Mouse (Mus musculus): ENCODE data around the gene Caskin1. TPM values are rescaled to one million over a fixed set of nuclear protein-coding genes. Genes with fewer than 3 reads are reported as not detected.

Caskin1 gene
- polyA plus RNA-seq, 1 experiment from 2014 or later: 2.3 TPM

GRCm38 (mm10) chr17:24474557-24474956, 13.8 kb upstream of the Caskin1 start:
- Histone ChIP-seq H3K36me3 (peaks cover 51% of the 10 kb centered on the region), H3K4me1 (peaks cover 61% of the 10 kb centered on the region), H3K4me3 (replicated peaks) (no peak overlapping the region), H3K9ac (no peak overlapping the region; the same call in 1 of the 2 replicates), H3K4me2 (no peak overlapping the region), H3K27ac (no peak overlapping the region), H3K9me3 (replicated peaks) (no peaks in the 10 kb centered on the region), H3K27me3 (no peaks in the 10 kb centered on the region)
- 78% methylated on average over 5 of the region's 5 CpGs for whole genome bisulfite sequencing
- ATAC-seq (replicated peaks; ENCODE audit: low FRiP score): no peak

GRCm38 (mm10) chr17:24475586-24475985, 12.8 kb upstream of the Caskin1 start:
- Histone ChIP-seq H3K9ac (no peak overlapping the region), H3K27me3 (no peaks in the 10 kb centered on the region), H3K27ac (no peak overlapping the region), H3K4me3 (replicated peaks) (no peak overlapping the region), H3K4me2 (no peak overlapping the region), H3K36me3 (peaks cover 51% of the 10 kb centered on the region), H3K9me3 (replicated peaks) (no peaks in the 10 kb centered on the region), H3K4me1 (peaks cover 67% of the 10 kb centered on the region)
- 91% methylated on average over 6 of the region's 6 CpGs for WGBS
- no peak for ATAC-seq (replicated peaks; ENCODE audit: low FRiP score)

DNA sequence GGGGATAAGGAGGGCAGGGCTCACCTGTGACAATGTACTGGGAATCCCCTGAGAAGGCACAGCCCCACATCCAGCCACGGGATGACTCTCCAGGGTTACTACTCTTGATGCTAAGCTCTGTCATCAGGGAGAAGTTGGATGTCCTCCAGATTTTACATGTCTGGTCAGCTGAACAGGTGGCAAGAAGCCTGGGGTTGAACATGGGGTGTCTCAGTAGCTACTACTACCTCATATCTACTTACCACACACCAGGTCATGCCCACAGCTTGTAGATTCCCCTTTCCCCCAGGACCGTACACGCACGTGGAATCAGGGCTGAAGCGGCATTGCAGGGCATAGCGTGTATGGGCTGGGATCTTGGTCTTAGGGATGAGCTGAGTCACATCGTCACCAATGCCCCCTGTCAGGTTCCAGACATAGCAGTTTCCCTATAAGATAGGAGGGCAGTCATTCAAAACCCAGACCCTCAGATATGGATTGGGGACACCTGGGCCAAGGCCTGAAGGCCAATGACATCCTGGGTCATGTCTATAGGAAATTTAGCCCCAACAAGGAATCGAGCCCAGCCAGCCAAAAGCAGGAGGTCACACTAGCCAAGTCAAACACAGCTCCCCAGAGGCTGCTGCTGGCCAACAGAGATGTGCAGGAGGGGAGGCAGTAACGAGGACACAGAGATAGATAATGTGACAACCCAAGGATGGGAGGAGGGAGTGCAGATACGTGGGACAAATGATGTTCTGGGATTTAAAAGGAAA, 12.2 kb upstream of the Caskin1 start:
- ATAC-seq (replicated peaks; ENCODE audit: low FRiP score): no peak

DNA sequence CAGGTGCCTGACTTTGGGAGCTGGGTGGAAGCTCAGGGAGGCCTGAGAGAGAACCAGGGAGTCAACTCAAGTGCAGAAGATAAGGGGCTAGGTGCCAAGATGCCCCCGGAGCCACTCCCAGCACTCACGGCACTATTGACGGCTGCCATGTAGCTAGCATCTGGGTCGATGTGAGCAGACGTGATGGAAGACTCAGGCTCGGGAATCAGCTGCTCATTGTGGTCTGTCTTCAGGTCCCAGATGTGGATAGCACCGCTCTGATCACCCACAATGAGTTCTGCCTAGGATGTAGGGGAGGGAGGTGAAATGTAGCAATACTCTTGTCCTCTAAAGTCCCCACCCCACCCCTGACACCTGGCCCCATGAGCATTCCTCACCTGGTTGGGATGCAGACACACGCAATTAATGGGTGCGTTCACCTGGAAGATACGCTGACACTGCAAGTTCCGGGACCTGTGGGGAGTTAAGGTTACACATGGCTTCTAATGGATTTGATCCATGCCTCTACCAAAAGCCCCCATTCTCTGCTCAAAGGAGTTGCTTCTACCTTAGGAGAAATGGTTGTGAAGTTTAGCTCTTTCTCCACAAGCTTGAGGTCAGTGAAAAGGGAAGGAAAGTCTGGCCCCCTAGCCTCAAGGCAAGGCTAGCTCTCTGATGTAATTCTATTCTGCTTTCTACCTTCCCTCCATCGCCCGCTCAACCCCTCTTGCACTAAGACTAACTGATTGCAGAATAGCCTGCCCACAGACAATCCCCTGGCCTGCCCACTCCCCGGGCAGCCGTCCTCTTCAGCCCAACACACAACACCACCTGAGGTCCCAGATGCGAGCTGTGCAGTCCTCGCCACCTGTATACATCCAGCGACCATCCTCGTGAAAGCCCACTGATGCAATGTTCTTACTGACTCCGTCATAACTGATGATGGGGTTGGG, 11.1 kb upstream of the Caskin1 start:
- H3K9me3 ChIP-seq (replicated peaks): no peaks in the 10 kb centered on the region
- no peaks in the 10 kb centered on the region for H3K27me3 ChIP-seq
- H3K36me3 ChIP-seq: peaks cover 51% of the 10 kb centered on the region
- peak overlapping the region; percentile 74 for H3K4me3 ChIP-seq (replicated peaks)
- ATAC-seq (replicated peaks; ENCODE audit: low FRiP score): no peak
- H3K4me1 ChIP-seq: peaks cover 50% of the 10 kb centered on the region
- H3K4me2 ChIP-seq: peak overlapping the region; percentile 67
- 0 out of 2 replicates have a peak overlapping the region, but pooled peaks have one; percentile 7 for H3K9ac ChIP-seq
- WGBS: 90% methylated on average over 20 of the region's 20 CpGs
- no peak overlapping the region for H3K27ac ChIP-seq

More for the DNA sequence above, 12.2 kb upstream of the Caskin1 start:
- Histone ChIP-seq H3K4me1 (peaks cover 61% of the 10 kb centered on the region), H3K4me2 (no peak overlapping the region), H3K27me3 (no peaks in the 10 kb centered on the region), H3K4me3 (replicated peaks) (no peak overlapping the region), H3K27ac (no peak overlapping the region), H3K9ac (no peak overlapping the region), H3K36me3 (peaks cover 51% of the 10 kb centered on the region), H3K9me3 (replicated peaks) (no peaks in the 10 kb centered on the region)
- WGBS: 90% methylated on average over 10 of the region's 10 CpGs

DNA sequence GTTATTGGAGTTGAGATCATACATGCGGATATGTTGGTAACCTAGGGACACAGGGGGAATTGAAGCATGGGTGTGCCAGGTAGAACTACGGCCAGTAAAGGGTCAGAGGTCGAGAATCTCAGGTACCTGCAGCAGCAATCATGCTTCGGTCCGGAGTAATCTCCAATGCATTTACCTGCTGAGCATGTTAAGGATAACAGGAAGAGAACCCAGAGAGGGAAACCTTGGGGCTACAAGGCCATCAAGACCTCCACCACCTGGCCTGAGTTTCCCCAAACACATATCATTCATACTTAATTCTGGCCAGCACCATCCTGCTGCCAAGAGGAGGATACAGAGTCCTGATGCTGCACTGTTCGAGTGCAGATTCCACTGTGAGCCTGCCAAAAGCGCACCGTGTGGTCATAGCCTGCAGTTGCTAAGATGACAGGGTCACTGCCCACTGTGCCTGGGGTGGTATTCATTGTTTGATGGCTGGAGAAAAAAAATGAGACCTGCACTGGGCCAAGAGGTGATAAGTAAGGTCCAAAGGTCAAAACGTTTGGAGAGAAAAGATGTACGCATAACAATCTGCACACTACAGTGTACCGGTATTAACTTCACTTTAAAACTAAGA, 10.3 kb upstream of the Caskin1 start:
- peak overlapping the region; percentile 67 for H3K4me2 ChIP-seq
- 51% methylated on average over 11 of the region's 11 CpGs for WGBS
- peaks cover 42% of the 10 kb centered on the region for H3K4me1 ChIP-seq
- H3K36me3 ChIP-seq: peaks cover 48% of the 10 kb centered on the region
- H3K27ac ChIP-seq: no peak overlapping the region; the same call in 1 of the 2 replicates
- peak overlapping the region; percentile 74 for H3K4me3 ChIP-seq (replicated peaks)
- no peaks in the 10 kb centered on the region for H3K27me3 ChIP-seq
- peak; percentile 4; the same call in 1 of the 2 replicates for ATAC-seq (replicated peaks; ENCODE audit: low FRiP score)
- H3K9me3 ChIP-seq (replicated peaks): no peaks in the 10 kb centered on the region
- H3K9ac ChIP-seq: peak overlapping the region; percentile 77

DNA sequence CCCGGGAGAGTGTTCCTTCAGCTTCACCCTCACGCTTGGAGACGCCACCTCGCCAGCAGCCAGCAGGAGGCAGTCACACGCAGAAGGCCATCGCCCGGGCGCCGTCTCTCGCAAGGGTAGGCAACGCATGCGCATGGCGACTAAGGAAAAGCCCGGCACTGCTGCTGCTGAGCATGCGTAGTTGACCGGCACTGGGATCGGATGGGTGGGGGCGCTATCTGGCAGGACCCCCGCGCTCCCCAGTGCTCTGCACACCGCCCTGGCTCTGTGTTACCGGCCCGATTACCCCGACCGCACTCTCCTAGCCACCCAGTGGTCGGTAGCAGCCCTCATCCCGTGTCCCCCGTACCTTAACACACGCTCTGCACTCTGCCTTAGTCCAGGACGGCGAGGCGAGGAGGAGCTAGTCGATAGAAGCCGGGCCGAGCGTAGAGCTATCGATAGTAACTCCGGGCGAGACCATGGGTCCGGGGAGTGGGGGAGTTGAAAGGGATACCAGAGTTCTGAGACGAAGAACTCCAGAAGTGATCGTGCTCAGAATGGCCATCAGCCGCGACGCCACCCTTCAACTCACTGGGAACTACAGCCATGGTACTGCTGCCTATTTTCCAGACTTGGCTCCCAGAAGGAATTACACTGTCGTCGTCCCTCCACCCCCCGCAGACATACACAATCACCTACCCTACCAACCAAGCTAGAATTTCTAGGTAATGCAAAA, 9.6 kb upstream of the Caskin1 start, which contains the start of gene Mlst8:
TSS of gene Mlst8 (minus strand) at position 416 of the 718 bp plus-strand sequence.
- WGBS: under 1% methylated on average over 48 of the region's 48 CpGs
- Histone ChIP-seq H3K4me3 (replicated peaks) (peak within 1 kb of the TSS; percentile 74), H3K4me1 (peaks cover 35% of the 10 kb centered on the region), H3K27ac (peak within 1 kb of the TSS; percentile 97), H3K27me3 (no peaks in the 10 kb centered on the region), H3K36me3 (peaks cover 41% of the 10 kb centered on the region), H3K9me3 (replicated peaks) (no peaks in the 10 kb centered on the region), H3K9ac (peak within 1 kb of the TSS; percentile 77), H3K4me2 (peak within 1 kb of the TSS; percentile 67)
- peak; percentile 95 for ATAC-seq (replicated peaks; ENCODE audit: low FRiP score)

- 23% methylated on average over 1 of the region's 1 CpGs for WGBS
- H3K9ac ChIP-seq: no peak overlapping the region
- peaks cover 29% of the 10 kb centered on the region for H3K4me1 ChIP-seq
- peaks cover 35% of the 10 kb centered on the region for H3K36me3 ChIP-seq
- peak overlapping the region; percentile 74 for H3K4me3 ChIP-seq (replicated peaks)
- peak overlapping the region; percentile 67 for H3K4me2 ChIP-seq
- H3K9me3 ChIP-seq (replicated peaks): no peaks in the 10 kb centered on the region
- 0 out of 2 replicates have a peak overlapping the region, but pooled peaks have one; percentile 58 for H3K27ac ChIP-seq
- ATAC-seq (replicated peaks; ENCODE audit: low FRiP score): no peak
- H3K27me3 ChIP-seq: no peaks in the 10 kb centered on the region
These were observed 9.0 kb upstream of the Caskin1 start for GRCm38 (mm10) chr17:24479431-24479830.

- no peak for ATAC-seq (replicated peaks; ENCODE audit: low FRiP score)
- no peak overlapping the region for H3K4me3 ChIP-seq (replicated peaks)
- H3K4me2 ChIP-seq: peak overlapping the region; percentile 67; the same call in 1 of the 2 replicates
- WGBS: 50% methylated on average over 3 of the region's 3 CpGs
- H3K4me1 ChIP-seq: peaks cover 22% of the 10 kb centered on the region
- H3K36me3 ChIP-seq: peaks cover 26% of the 10 kb centered on the region
- H3K9ac ChIP-seq: 0 out of 2 replicates have a peak overlapping the region, but pooled peaks have one; percentile 10
- H3K27me3 ChIP-seq: 0 out of 2 replicates have a peak, but pooled peaks cover 6% of the 10 kb centered on the region
- H3K9me3 ChIP-seq (replicated peaks): no peaks in the 10 kb centered on the region
- 0 out of 2 replicates have a peak overlapping the region, but pooled peaks have one; percentile 6 for H3K27ac ChIP-seq
These were observed 8.1 kb upstream of the Caskin1 start for GRCm38 (mm10) chr17:24480201-24480826.

DNA sequence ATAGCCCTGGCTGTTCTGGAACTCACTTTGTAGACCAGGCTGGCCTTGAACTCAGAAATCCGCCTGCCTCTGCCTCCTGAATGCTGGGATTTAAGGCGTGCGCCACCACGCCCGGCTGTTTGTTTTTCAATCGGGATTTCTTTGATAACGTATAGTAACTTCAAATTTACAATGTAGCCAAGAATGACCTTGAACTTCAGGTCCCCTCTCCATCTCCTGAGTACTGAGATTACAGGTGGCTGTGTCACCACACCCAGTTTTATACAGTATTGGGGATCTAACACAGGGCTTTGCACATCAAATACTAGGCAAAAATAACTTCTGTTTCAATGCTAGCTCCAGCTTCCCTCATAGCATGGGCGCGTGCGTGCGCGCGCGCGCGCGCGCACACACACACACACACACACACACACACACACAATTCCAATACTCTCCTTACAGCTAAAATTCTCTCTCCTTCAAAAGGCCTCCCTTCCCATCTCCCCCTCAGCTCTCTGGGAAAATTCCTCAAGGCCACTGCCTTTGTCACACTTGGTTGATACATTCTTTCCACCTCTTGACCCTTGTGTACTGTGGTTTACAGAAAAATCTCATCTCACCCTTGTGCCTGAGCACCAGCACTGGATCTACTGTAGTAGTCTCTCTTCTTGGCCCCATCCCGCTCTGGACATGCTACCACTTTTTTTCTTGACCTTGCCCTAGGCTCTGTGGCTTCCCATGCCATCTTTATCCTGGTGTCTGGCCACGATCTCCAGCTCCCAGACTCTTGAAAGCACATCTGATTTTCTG, 7.2 kb upstream of the Caskin1 start:
- Histone ChIP-seq H3K27ac (no peak overlapping the region; the same call in 1 of the 2 replicates), H3K4me2 (no peak overlapping the region), H3K9ac (no peak overlapping the region), H3K36me3 (peaks cover 17% of the 10 kb centered on the region), H3K9me3 (replicated peaks) (no peaks in the 10 kb centered on the region), H3K4me3 (replicated peaks) (no peak overlapping the region), H3K4me1 (peaks cover 26% of the 10 kb centered on the region), H3K27me3 (peaks cover 12% of the 10 kb centered on the region; the same call in 1 of the 2 replicates)
- ATAC-seq (replicated peaks; ENCODE audit: low FRiP score): no peak
- WGBS: 94% methylated on average over 20 of the region's 20 CpGs

GRCm38 (mm10) chr17:24483495-24483894, 4.9 kb upstream of the Caskin1 start:
- 95% methylated on average over 3 of the region's 3 CpGs for WGBS
- H3K4me1 ChIP-seq: peaks cover 20% of the 10 kb centered on the region
- no peak for ATAC-seq (replicated peaks; ENCODE audit: low FRiP score)
- H3K4me2 ChIP-seq: no peak overlapping the region
- H3K9ac ChIP-seq: no peak overlapping the region
- no peak overlapping the region for H3K4me3 ChIP-seq (replicated peaks)
- no peaks in the 10 kb centered on the region for H3K36me3 ChIP-seq
- H3K27me3 ChIP-seq: peaks cover 34% of the 10 kb centered on the region
- H3K9me3 ChIP-seq (replicated peaks): no peaks in the 10 kb centered on the region
- no peak overlapping the region for H3K27ac ChIP-seq
